Mouse (Mus musculus): ENCODE results near the gene Acox1.

DNA sequence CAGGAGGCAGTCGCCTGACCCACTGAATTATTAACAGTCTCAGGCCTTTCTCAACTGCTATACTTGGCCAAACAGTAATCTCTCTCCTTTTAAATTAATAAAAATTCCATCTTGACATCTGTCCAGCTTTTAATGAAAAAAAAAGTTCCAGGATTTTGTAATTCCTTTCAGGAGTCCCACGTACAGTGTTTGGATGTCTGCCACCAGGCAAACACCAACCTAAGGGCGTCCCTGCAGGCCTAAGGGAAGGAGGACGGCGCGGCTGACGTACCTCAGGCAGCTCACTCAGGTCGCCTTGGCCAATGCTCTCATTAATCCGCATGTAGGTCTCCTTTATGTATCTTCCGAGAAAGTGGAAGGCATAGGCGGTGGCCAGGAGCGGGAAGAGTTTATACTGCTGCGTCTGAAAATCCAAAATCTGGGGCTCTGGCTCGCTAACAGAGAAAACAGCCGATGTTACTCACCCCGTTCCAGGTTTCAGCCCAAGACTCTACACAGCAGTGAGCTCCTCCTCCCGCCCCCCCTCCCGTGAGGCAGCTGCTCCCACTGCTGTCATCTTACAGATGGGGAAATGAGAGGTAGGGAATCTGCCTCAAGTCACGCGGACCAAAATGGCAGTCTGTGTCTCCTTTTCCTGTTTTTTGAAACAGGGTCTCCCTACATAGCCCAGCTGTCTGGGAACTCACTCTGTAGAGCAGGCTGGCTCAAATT lies 20.3 kb downstream of the Acox1 start:
- TF ChIP-seq CTCF (conservative IDR thresholded peaks at IDR 0.05; ENCODE audit: insufficient read depth, insufficient read length, low read depth, low read length): no peak
- TF ChIP-seq POLR2A (IDR thresholded peaks at IDR 0.05; ENCODE audit: low read depth, low read length): no peak
